Mouse (Mus musculus): ENCODE data around the gene Dock3. TPM values are rescaled to one million over a fixed set of nuclear protein-coding genes. Genes with fewer than 3 reads are reported as not detected.

Gene Dock3
- polyA plus RNA-seq, 1 experiment, result not detected

GRCm38 (mm10) chr9:107261792-107262191 is 30.1 kb upstream of the Dock3 start:
- WGBS, result 85% methylated on average over 6 of the region's 6 CpGs
- no peak for TF ChIP-seq CTCF (IDR thresholded peaks at IDR 0.05; ENCODE audit: insufficient read depth, low read depth, low read length)
- H3K27ac ChIP-seq (ENCODE audit: insufficient read depth, low read depth, low read length), result no peak overlapping the region
- no peak overlapping the region for H3K4me3 ChIP-seq (ENCODE audit: insufficient read depth, low read depth, low read length)
- H3K4me1 ChIP-seq (ENCODE audit: control insufficient read depth, insufficient read depth, low read length), result peaks cover 65% of the 10 kb centered on the region

GRCm38 (mm10) chr9:107260836-107261235 is 29.1 kb upstream of the Dock3 start:
- Histone ChIP-seq H3K4me1 (ENCODE audit: control insufficient read depth, insufficient read depth, low read length) (peaks cover 63% of the 10 kb centered on the region), H3K4me3 (ENCODE audit: insufficient read depth, low read depth, low read length) (no peak overlapping the region), H3K27ac (ENCODE audit: insufficient read depth, low read depth, low read length) (peak overlapping the region; percentile 91)
- 25% methylated on average over 8 of the region's 8 CpGs for WGBS
- TF ChIP-seq POLR2A (IDR thresholded peaks at IDR 0.05; ENCODE audit: insufficient read depth, low read depth, low read length), result no peak

DNA sequence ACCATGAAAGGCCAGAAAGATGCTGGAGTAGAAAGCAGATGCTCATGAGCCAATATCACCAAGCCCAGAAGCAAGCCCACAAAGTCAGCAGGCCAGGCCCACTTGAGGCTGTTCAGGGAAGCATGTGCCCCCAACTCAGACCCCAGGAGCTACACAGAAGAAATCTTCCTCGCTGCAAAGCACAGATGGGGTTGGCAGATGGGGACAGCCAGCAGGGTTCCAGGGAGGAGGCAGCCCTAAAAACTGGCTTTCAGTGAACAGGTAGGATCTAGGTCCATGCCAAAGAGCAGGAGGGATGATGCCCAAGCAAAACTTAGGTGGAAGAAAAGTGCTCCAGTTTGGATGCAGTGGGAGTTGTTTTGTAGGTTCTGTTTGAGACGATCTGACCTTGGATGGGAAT is 28.7 kb upstream of the Dock3 start:
- 30% methylated on average over 2 of the region's 2 CpGs for WGBS
- H3K4me3 ChIP-seq (ENCODE audit: insufficient read depth, low read depth, low read length), result no peak overlapping the region
- TF ChIP-seq CTCF (IDR thresholded peaks at IDR 0.05; ENCODE audit: insufficient read depth, low read depth, low read length) (no peak), POLR2A (IDR thresholded peaks at IDR 0.05; ENCODE audit: insufficient read depth, low read depth, low read length) (no peak)
- peaks cover 63% of the 10 kb centered on the region for H3K4me1 ChIP-seq (ENCODE audit: control insufficient read depth, insufficient read depth, low read length)
- H3K27ac ChIP-seq (ENCODE audit: insufficient read depth, low read depth, low read length), result peak overlapping the region; percentile 91

- Histone ChIP-seq H3K27ac (ENCODE audit: insufficient read depth, low read depth, low read length) (peak overlapping the region; percentile 97), H3K4me1 (ENCODE audit: control insufficient read depth, insufficient read depth, low read length) (peaks cover 67% of the 10 kb centered on the region), H3K4me3 (ENCODE audit: insufficient read depth, low read depth, low read length) (no peak overlapping the region)
- 9% methylated on average over 6 of the region's 6 CpGs for WGBS
- no peak for TF ChIP-seq POLR2A (IDR thresholded peaks at IDR 0.05; ENCODE audit: insufficient read depth, low read depth, low read length)
- TF ChIP-seq CTCF (IDR thresholded peaks at IDR 0.05; ENCODE audit: insufficient read depth, low read depth, low read length), result no peak
These were observed 27.9 kb upstream of the Dock3 start for GRCm38 (mm10) chr9:107259571-107259970.

DNA sequence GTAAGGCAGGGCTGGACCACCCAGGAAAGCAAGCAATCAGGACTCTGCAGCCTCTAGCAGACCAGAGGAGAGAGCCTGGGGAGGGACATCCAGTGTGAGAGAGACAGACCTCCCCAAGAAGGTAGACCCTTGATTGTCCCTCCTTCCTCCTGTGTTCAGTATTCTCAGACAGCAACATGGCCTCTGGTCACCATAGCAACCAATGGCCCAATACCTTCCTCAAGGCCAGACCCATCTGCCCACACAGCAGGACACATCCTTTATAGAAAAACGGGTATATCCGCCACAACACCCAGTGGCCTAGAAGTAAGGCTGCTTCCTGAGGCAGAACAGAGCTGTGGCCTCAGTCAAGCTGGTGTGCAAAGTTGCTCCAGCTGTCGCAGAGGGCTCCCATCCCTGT is 23.9 kb upstream of the Dock3 start:
- peak overlapping the region; percentile 99 for H3K27ac ChIP-seq (ENCODE audit: insufficient read depth, low read depth, low read length)
- no peak for TF ChIP-seq POLR2A (IDR thresholded peaks at IDR 0.05; ENCODE audit: insufficient read depth, low read depth, low read length)
- TF ChIP-seq CTCF (IDR thresholded peaks at IDR 0.05; ENCODE audit: insufficient read depth, low read depth, low read length), result no peak
- 41% methylated on average over 3 of the region's 3 CpGs for WGBS
- no peak overlapping the region for H3K4me3 ChIP-seq (ENCODE audit: insufficient read depth, low read depth, low read length)
- peaks cover 62% of the 10 kb centered on the region for H3K4me1 ChIP-seq (ENCODE audit: control insufficient read depth, insufficient read depth, low read length)

DNA sequence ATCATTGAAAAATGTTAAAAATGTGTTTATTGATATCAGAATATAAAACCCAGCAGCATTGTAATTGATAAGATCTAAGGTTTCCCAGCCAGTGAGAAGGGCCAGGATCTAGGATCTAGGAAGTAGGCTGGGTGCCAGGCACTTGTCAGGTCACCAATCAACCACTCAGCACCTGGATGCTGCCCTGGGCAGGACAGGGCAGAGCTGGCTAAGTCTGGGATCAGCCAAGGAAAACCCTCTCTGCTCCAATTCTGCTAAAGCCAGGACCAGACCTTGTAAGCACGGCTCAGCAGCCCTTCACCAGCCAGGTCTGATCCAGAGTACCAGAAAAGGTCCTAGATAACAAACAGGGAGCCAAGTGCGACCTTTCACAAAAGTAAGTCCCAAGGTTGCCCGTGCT is 23.2 kb upstream of the Dock3 start:
- WGBS, result 65% methylated on average over 3 of the region's 3 CpGs
- Histone ChIP-seq H3K4me3 (ENCODE audit: insufficient read depth, low read depth, low read length) (no peak overlapping the region), H3K4me1 (ENCODE audit: control insufficient read depth, insufficient read depth, low read length) (peaks cover 57% of the 10 kb centered on the region), H3K27ac (ENCODE audit: insufficient read depth, low read depth, low read length) (peak overlapping the region; percentile 99)
- TF ChIP-seq POLR2A (IDR thresholded peaks at IDR 0.05; ENCODE audit: insufficient read depth, low read depth, low read length) (no peak), CTCF (IDR thresholded peaks at IDR 0.05; ENCODE audit: insufficient read depth, low read depth, low read length) (no peak)

DNA sequence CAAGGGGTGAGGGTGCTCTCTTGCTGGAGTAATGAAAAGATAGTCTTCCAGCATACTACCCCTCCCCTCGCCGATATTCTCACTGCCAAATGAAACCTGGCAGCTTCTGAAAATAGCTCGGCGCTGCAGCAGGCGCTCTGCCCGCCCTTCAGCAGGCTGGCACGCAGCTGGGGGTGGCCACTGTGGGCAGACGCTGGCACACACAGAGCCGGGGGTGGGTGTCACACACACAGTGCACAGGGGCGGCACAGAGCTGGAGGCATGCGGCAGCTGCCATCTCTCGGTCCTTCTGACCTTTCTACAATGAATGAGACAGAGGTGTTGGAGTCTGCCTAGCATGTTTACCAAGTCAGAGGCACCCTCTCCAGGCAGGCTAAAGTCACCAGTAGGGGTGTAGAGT is 22.8 kb upstream of the Dock3 start:
- TF ChIP-seq CTCF (IDR thresholded peaks at IDR 0.05; ENCODE audit: insufficient read depth, low read depth, low read length) (no peak), POLR2A (IDR thresholded peaks at IDR 0.05; ENCODE audit: insufficient read depth, low read depth, low read length) (0 out of 2 replicates have a peak, but pooled peaks have one; percentile 21)
- WGBS, result 7% methylated on average over 12 of the region's 12 CpGs
- Histone ChIP-seq H3K27ac (ENCODE audit: insufficient read depth, low read depth, low read length) (peak overlapping the region; percentile 99), H3K4me3 (ENCODE audit: insufficient read depth, low read depth, low read length) (no peak overlapping the region), H3K4me1 (ENCODE audit: control insufficient read depth, insufficient read depth, low read length) (peaks cover 53% of the 10 kb centered on the region)

DNA sequence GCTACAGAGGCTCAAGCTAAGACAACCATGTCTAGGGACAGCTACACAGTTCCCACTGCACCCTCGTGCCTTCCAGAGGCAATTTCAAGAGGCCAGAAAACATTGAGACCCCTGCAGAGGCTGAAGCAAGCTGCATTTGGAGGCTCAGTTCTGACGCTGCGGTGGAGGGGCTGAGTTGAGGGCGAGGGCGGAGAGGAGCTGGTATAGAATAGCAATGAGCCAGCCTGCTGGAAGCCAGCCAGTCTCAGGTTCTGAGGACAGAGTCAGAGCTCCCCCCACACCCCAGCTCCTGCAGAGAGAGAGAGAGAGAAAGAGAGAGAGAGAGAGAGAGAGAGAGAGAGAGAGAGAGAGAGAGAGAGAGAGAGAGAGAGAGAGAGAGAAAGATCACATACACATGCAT is 20.5 kb upstream of the Dock3 start:
- Histone ChIP-seq H3K4me3 (ENCODE audit: insufficient read depth, low read depth, low read length) (no peak overlapping the region), H3K4me1 (ENCODE audit: control insufficient read depth, insufficient read depth, low read length) (peaks cover 45% of the 10 kb centered on the region), H3K27ac (ENCODE audit: insufficient read depth, low read depth, low read length) (peak overlapping the region; percentile 96)
- TF ChIP-seq CTCF (IDR thresholded peaks at IDR 0.05; ENCODE audit: insufficient read depth, low read depth, low read length), result no peak
- TF ChIP-seq POLR2A (IDR thresholded peaks at IDR 0.05; ENCODE audit: insufficient read depth, low read depth, low read length), result no peak
- 6% methylated on average over 5 of the region's 5 CpGs for WGBS

- WGBS, result 46% methylated on average over 14 of the region's 14 CpGs
- H3K4me1 ChIP-seq (ENCODE audit: control insufficient read depth, insufficient read depth, low read length), result peaks cover 40% of the 10 kb centered on the region
- TF ChIP-seq CTCF (IDR thresholded peaks at IDR 0.05; ENCODE audit: insufficient read depth, low read depth, low read length) (no peak), POLR2A (IDR thresholded peaks at IDR 0.05; ENCODE audit: insufficient read depth, low read depth, low read length) (no peak)
- H3K4me3 ChIP-seq (ENCODE audit: insufficient read depth, low read depth, low read length), result no peak overlapping the region
- H3K27ac ChIP-seq (ENCODE audit: insufficient read depth, low read depth, low read length), result peak overlapping the region; percentile 96
These were observed 19.0 kb upstream of the Dock3 start for GRCm38 (mm10) chr9:107250416-107251337.
